10 mouse cellular contexts compared by ENCODE assay signal in genomic region chr10:117630176-117630575, GRCm38 (mm10). TPM values are rescaled to one million over a fixed set of nuclear protein-coding genes. Genes with fewer than 3 reads are reported as not detected.
DNase-seq lines count a peak whose midpoint lies in the region; ATAC-seq and TF ChIP-seq lines count a peak whose summit lies in the region.
"Had no signal": no experiment of that assay in that cellular context is flagged by ENCODE, and none has a peak within 500 bp of the region (broad histone marks: within the 10 kb centered on the region; RNA-seq: fewer than 3 reads in every experiment).

No protein-coding gene starts in this region.

- H3K36me3 ChIP-seq in kidney, embryonic 15.5 days, result no peaks in the 10 kb centered on the region
- no peaks in the 10 kb centered on the region for H3K36me3 ChIP-seq in forebrain, embryonic 15.5 days
- H3K36me3 ChIP-seq in liver, embryonic 14.5 days (replicated peaks; ENCODE audit: control insufficient read depth, insufficient read depth, low read depth), result no peaks in the 10 kb centered on the region

- H3K9me3 ChIP-seq in kidney, embryonic 15.5 days (replicated peaks), result no peaks in the 10 kb centered on the region
- H3K9me3 ChIP-seq in forebrain, embryonic 15.5 days, result no peaks in the 10 kb centered on the region
- no peaks in the 10 kb centered on the region for H3K9me3 ChIP-seq in liver, embryonic 14.5 days (ENCODE audit: control insufficient read depth, low read length)

- no peak overlapping the region for H3K9ac ChIP-seq in kidney, embryonic 15.5 days
- H3K9ac ChIP-seq in forebrain, embryonic 15.5 days (replicated peaks), result no peak overlapping the region
- H3K9ac ChIP-seq in liver, embryonic 14.5 days (replicated peaks), result no peak overlapping the region

- no peak for TF ChIP-seq CTCF in liver, embryonic 14.5 days (IDR thresholded peaks at IDR 0.05; ENCODE audit: low read depth)

- H3K4me2 ChIP-seq in kidney, embryonic 15.5 days, result peak overlapping the region; percentile 81
- H3K4me2 ChIP-seq in forebrain, embryonic 15.5 days (replicated peaks), result 0 out of 2 replicates have a peak overlapping the region, but pooled peaks have one; percentile 89
- H3K4me2 ChIP-seq in liver, embryonic 14.5 days (ENCODE audit: low read depth), result peak overlapping the region; percentile 61

- H3K4me3 ChIP-seq in kidney, embryonic 15.5 days (replicated peaks), result peak overlapping the region; percentile 72
- no peak overlapping the region for H3K4me3 ChIP-seq in forebrain, embryonic 15.5 days
- H3K4me3 ChIP-seq in liver, embryonic 14.5 days (ENCODE audit: insufficient read depth in 1 of 2, low read depth in 2 of 2, low read length in 2 of 2), result peak overlapping the region in 1 of 2 experiments; percentile 52; a peak in 2 of 4 replicates

- ATAC-seq in kidney, embryonic 15.5 days (replicated peaks; ENCODE audit: low FRiP score), result no peak
- ATAC-seq in forebrain, embryonic 15.5 days (replicated peaks), result no peak
- ATAC-seq in liver, embryonic 14.5 days (ENCODE audit: insufficient read depth), result no peak

- peaks cover 28% of the 10 kb centered on the region for H3K4me1 ChIP-seq in kidney, embryonic 15.5 days
- peaks cover 18% of the 10 kb centered on the region for H3K4me1 ChIP-seq in forebrain, embryonic 15.5 days
- H3K4me1 ChIP-seq in liver, embryonic 14.5 days (replicated peaks; ENCODE audit: control insufficient read depth in 2 of 2, insufficient read depth in 2 of 2, low read length in 1 of 2), result no peaks in the 10 kb centered on the region

- intact Hi-C loops in left cerebral cortex, postnatal 10 days (cut with DNase I), result no loop called here

- H3K27ac ChIP-seq in kidney, embryonic 15.5 days, result no peak overlapping the region
- no peak overlapping the region for H3K27ac ChIP-seq in forebrain, embryonic 15.5 days (replicated peaks)
- no peak overlapping the region for H3K27ac ChIP-seq in liver, embryonic 14.5 days

- 23% methylated on average over 8 of the region's 8 CpGs for WGBS in kidney, embryonic 15.5 days
- WGBS in forebrain, embryonic 15.5 days, result 28% methylated on average over 8 of the region's 8 CpGs
- WGBS in liver, embryonic 14.5 days (ENCODE audit: insufficient replicate concordance), result 14% methylated on average over 8 of the region's 8 CpGs

- no peak for DNase-seq in kidney, adult 18-20 months
- DNase-seq in adipocyte (ENCODE audit: low spot score), result peak; percentile 93
- no peak for DNase-seq in liver, embryonic 14.5 days (ENCODE audit: low read depth in 3 of 3, low spot score in 3 of 3)
- DNase-seq in spleen, adult 18-20 months, result no peak
- no peak for DNase-seq in urinary bladder, adult 2 months (ENCODE audit: low spot score)
- DNase-seq in left cerebral cortex, postnatal 10 days (ENCODE audit: extremely low spot score in 1 of 2, low spot score in 2 of 2), result no peak
- DNase-seq: kidney, adult 11 months; right cerebral cortex, adult 18-20 months had no signal

- H3K27me3 ChIP-seq in kidney, embryonic 15.5 days, result peaks cover 21% of the 10 kb centered on the region
- H3K27me3 ChIP-seq in forebrain, embryonic 15.5 days, result peaks cover 53% of the 10 kb centered on the region
- H3K27me3 ChIP-seq in liver, embryonic 14.5 days (ENCODE audit: control insufficient read depth, insufficient read depth, low read length), result peaks cover 39% of the 10 kb centered on the region

- TF ChIP-seq EP300 in liver, embryonic 14.5 days (IDR thresholded peaks at IDR 0.05; ENCODE audit: low read depth), result no peak

RNA-seq across cellular contexts. Expression of gene Cpm, which starts 0.9 kb away (rescaled TPM):
- polyA plus RNA-seq in kidney, embryonic 15.5 days (2015; fragmentation: Nextera tagmentation; extraction: Ambion mirVana), result 31.3 and 31.5 TPM in 2 replicates
- polyA plus RNA-seq in forebrain, embryonic 15.5 days (2015; fragmentation: Nextera tagmentation; extraction: Ambion mirVana), result 4.0 and 4.5 TPM in 2 replicates
- 3.9 and 4.0 TPM in 2 replicates for polyA plus RNA-seq in liver, embryonic 14.5 days (2012; rRNA removed)
- polyA plus RNA-seq in liver, embryonic 14.5 days (2014; fragmentation: Nextera tagmentation; extraction: Ambion mirVana), result 9.1 and 12.1 TPM in 2 replicates
- 3.8 and 4.1 TPM in 2 replicates for polyA plus RNA-seq in urinary bladder, adult 2 months (2012; rRNA removed)
- 1 to 10 TPM; 2.0 to 3.3 TPM for total RNA-seq in left cerebral cortex, postnatal 10 days (2021)
